Mouse (Mus musculus): ENCODE data around the gene Noto. TPM values are rescaled to one million over a fixed set of nuclear protein-coding genes. Genes with fewer than 3 reads are reported as not detected.

The Noto gene
- polyA plus RNA-seq, 1 experiment from 2014 or later: not detected

DNA sequence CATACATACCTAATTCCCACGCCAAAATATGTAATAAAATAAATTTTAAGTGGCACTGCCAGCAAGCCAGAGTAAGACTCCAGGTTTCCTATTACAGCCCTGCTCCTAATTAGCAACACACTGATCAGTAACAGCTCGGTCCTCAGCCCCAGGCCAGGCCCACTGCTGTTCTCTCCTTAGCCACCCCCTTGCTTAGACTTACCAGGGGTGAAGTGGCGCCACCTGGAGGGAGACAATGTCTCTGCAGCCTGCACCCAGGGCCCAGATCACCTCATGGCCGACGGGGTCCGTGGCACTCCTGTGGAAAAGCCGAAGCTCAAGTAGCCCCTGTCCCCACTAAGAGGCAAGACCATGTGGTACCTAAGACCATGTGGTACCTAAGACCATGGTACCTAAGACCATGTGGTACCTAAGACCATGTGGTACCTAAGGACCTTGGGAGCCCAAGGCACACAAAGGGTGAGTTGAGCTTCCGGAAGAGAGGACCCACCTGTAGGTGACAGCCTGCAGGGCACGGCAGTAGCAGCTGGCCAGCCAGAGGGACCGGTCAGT lies 53.8 kb downstream of the Noto start:
- 25% methylated on average over 10 of the region's 10 CpGs for WGBS (ENCODE audit: insufficient replicate concordance)
- Histone ChIP-seq H3K36me3 (no peaks in the 10 kb centered on the region), H3K9me3 (replicated peaks) (no peaks in the 10 kb centered on the region; the same call in 1 of the 2 replicates), H3K4me3 (replicated peaks) (no peak overlapping the region), H3K4me1 (replicated peaks) (no peaks in the 10 kb centered on the region), H3K27ac (no peak overlapping the region), H3K27me3 (peaks cover 48% of the 10 kb centered on the region), H3K4me2 (no peak overlapping the region), H3K9ac (no peak overlapping the region)
- DNase-seq (peak; percentile 28), ATAC-seq (ENCODE audit: low read depth) (peak; percentile 37)

DNA sequence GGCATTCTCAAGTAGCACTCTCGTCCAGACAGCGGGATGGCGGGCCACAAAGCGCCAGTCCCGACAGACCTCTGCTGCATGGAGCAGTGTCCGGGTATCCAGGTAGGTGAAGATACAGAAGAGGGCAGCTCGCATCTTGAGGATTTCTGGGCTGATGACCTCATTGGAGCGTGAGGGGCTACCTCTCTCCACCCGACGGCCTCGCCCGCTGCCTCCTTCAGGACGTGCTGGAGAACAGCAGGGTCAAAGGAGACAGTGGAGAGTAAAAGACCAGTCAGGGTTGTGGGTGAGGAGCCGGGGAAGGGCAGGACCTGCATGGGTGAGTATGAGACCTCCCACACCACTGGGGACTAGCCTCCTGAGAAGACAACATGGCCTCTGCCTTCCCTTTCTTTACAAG lies 54.7 kb downstream of the Noto start:
- Histone ChIP-seq H3K4me2 (no peak overlapping the region), H3K4me3 (replicated peaks) (no peak overlapping the region), H3K9me3 (replicated peaks) (no peaks in the 10 kb centered on the region; the same call in 1 of the 2 replicates), H3K27me3 (peaks cover 53% of the 10 kb centered on the region), H3K36me3 (no peaks in the 10 kb centered on the region), H3K9ac (no peak overlapping the region), H3K27ac (no peak overlapping the region), H3K4me1 (replicated peaks) (no peaks in the 10 kb centered on the region)
- ATAC-seq (ENCODE audit: low read depth) (no peak), DNase-seq (no peak)
- WGBS (ENCODE audit: insufficient replicate concordance): 33% methylated on average over 14 of the region's 14 CpGs

Other genes with a start within 250 kb of the Noto start
- 0.08 TPM in 1 of 2 replicates, not detected in the other for gene Emx1, start 236.4 kb upstream of the Noto start, polyA plus RNA-seq (2015; fragmentation: Nextera tagmentation; extraction: Ambion mirVana)
- 1.9 and 2.1 TPM in 2 replicates for gene Sfxn5, start 90.5 kb upstream of the Noto start, polyA plus RNA-seq (2015; fragmentation: Nextera tagmentation; extraction: Ambion mirVana)
- gene Rab11fip5, start 49.3 kb upstream of the Noto start, polyA plus RNA-seq (2015; fragmentation: Nextera tagmentation; extraction: Ambion mirVana): 0.61 and 0.71 TPM in 2 replicates
- gene Smyd5, start 8.1 kb downstream of the Noto start, polyA plus RNA-seq (2015; fragmentation: Nextera tagmentation; extraction: Ambion mirVana): 31.6 and 33.7 TPM in 2 replicates
- gene Cct7, start 27.6 kb downstream of the Noto start, polyA plus RNA-seq (2015; fragmentation: Nextera tagmentation; extraction: Ambion mirVana): 408 and 426 TPM in 2 replicates
- gene Pradc1, start 28.1 kb downstream of the Noto start, polyA plus RNA-seq (2015; fragmentation: Nextera tagmentation; extraction: Ambion mirVana): 34.8 and 35.6 TPM in 2 replicates
- gene Fbxo41, start 79.1 kb downstream of the Noto start, polyA plus RNA-seq (2015; fragmentation: Nextera tagmentation; extraction: Ambion mirVana): not detected in 2 replicates
- gene Egr4, start 89.7 kb downstream of the Noto start, polyA plus RNA-seq (2015; fragmentation: Nextera tagmentation; extraction: Ambion mirVana): not detected in 2 replicates
- gene Alms1, start 163.6 kb downstream of the Noto start, polyA plus RNA-seq (2015; fragmentation: Nextera tagmentation; extraction: Ambion mirVana): 1.6 and 2.0 TPM in 2 replicates